Mouse (Mus musculus) cerebellum, adult 2 months (tissue): ENCODE data around the gene Sdhb.

Experiments
- CTCF ChIP-seq: fragments of 200-500 bp; IDR thresholded peaks from 2 replicates; pipeline ENCODE4 v1.5.1; 2011; ENCODE audit warnings: low read depth, mild to moderate bottlenecking, control low read depth, low read length, moderate library complexity, borderline replicate concordance; ENCODE audit not compliant: insufficient read depth
- POLR2A ChIP-seq: fragments of 200-500 bp; IDR thresholded peaks from 2 replicates; pipeline ENCODE4 v1.6.1; 2011; ENCODE audit warnings: low read length, control low read depth, borderline replicate concordance; ENCODE audit not compliant: insufficient read depth

DNA sequence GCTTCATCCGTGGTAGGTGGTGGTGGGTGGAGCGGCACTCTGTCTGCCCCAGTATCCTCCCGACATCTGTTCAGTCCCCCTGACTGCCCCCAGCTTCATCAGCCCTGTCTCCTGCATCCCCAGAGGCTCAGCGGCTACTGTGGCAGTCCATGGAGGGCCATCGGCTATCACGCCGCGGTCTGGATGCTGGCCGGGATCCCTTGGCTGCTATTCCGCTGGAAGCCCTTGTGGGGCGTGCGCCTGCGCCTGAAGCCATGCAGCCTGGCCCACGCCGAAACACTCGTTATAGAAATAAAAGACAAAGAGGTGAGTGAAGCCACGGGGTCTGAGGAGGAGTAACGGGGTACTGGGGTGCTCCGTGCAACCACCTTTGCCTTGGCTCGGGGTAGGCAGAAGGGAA, 31.2 kb downstream of the Sdhb start:
- TF ChIP-seq CTCF (peak; percentile 14; the same call in 1 of the 2 replicates), POLR2A (no peak)
